Mouse (Mus musculus) ES-E14 (cell line): ENCODE results near the gene Timm10.

ENCODE experiments used
- HCFC1 ChIP-seq: IDR thresholded peaks from 2 replicates; pipeline ENCODE4 v1.6.1; 2012; ENCODE audit warnings: low read length, inconsistent platforms, borderline replicate concordance; ENCODE audit not compliant: insufficient read depth
- MAFK ChIP-seq: IDR thresholded peaks from 2 replicates; pipeline ENCODE4 v1.6.1; 2014; ENCODE audit warnings: mild to moderate bottlenecking, low read depth, low read length, inconsistent platforms; ENCODE audit not compliant: insufficient read depth
- ZC3H11A ChIP-seq: IDR thresholded peaks from 2 replicates; pipeline ENCODE4 v1.6.1; 2012; ENCODE audit warnings: low read depth, mild to moderate bottlenecking, inconsistent platforms, low read length, borderline replicate concordance
- ZNF384 ChIP-seq: IDR thresholded peaks from 2 replicates; pipeline ENCODE4 v1.6.1; 2012; ENCODE audit warnings: low read depth, low read length, inconsistent platforms

GRCm38 (mm10) chr2:84843654-84844053, 16.9 kb downstream of the Timm10 start:
- TF ChIP-seq MAFK (no peak), HCFC1 (no peak), ZNF384 (no peak), ZC3H11A (no peak)
